Mouse (Mus musculus) E14TG2a.4 (cell line): ENCODE data around the gene Rbfox1.

ENCODE experiments used
- H3K27me3 ChIP-seq: 2 replicates; pipeline ENCODE4 v1.6.1; 2014; ENCODE audit warnings: low read length, control low read depth; ENCODE audit not compliant: insufficient read depth
- H3K36me3 ChIP-seq: 2 replicates; pipeline ENCODE4 v1.6.1; 2014; ENCODE audit warnings: low read length, control low read depth; ENCODE audit not compliant: insufficient read depth
- H3K4me1 ChIP-seq: replicated peaks from 2 replicates; pipeline ENCODE4 v1.6.1; 2014; ENCODE audit warnings: low read depth, low read length, control low read depth
- H3K4me3 ChIP-seq: replicated peaks from 2 replicates; pipeline ENCODE4 v1.5.1; 2014; ENCODE audit warnings: mild to moderate bottlenecking, low read length
- H3K9me3 ChIP-seq: 2 replicates; pipeline ENCODE4 v1.6.1; 2014; ENCODE audit warnings: low read length, control low read depth
- CTCF ChIP-seq: conservative IDR thresholded peaks from 2 replicates; pipeline ENCODE4 v1.5.1; 2014; ENCODE audit warnings: low read length
- NANOG ChIP-seq: IDR thresholded peaks from 2 replicates; pipeline ENCODE4 v1.6.1; 2014; ENCODE audit warnings: borderline replicate concordance, low read length, mixed read lengths
- POU5F1 ChIP-seq: IDR thresholded peaks from 2 replicates; pipeline ENCODE4 v1.6.1; 2014; ENCODE audit warnings: low read length, borderline replicate concordance

Gene Rbfox1

DNA sequence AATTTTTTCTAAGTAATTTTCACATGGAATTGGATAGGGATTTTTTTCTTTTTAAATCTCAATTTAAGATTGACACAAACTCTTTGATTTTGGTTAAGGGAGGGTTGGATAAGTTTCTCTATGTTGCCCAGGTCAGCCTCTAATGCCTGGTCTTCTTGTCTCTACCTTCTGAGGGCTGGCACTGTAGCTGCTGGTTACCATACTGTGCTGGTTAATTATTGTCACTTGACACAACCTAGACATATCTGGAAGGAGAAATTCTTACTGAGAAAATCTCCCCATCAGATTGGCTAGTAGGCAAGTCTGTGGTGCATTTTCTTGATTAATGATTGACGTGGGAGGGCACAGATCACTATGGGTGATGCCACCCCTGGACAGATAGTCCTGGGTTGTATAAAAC is 177.3 kb downstream of the Rbfox1 start:
- no peak for TF ChIP-seq POU5F1
- TF ChIP-seq NANOG = no peak
- no peak for TF ChIP-seq CTCF
- no peaks in the 10 kb centered on the region for H3K4me1 ChIP-seq
- no peaks in the 10 kb centered on the region for H3K9me3 ChIP-seq
- H3K36me3 ChIP-seq = no peaks in the 10 kb centered on the region
- H3K27me3 ChIP-seq = no peaks in the 10 kb centered on the region
- H3K4me3 ChIP-seq = no peak overlapping the region

DNA sequence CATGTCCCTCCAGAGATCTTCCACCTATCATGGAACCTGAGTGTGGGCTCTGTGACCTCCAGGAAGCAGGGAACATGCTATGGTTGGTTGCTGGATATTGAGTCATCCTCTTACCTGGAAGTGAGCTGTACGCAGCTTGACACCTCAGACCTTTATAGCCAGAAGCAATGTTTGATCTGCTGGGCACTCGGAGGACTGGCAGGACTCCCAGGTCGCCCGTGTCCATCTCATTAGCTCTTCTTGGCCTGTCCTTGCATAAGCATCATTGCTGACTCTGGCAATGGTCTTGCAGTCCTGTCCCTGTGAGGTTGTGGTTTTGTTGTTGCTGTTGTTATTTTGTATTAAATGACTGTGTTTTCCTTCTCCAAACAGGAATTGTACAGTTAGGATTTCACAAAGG is 180.3 kb downstream of the Rbfox1 start:
- no peaks in the 10 kb centered on the region for H3K27me3 ChIP-seq
- no peaks in the 10 kb centered on the region for H3K4me1 ChIP-seq
- TF ChIP-seq NANOG (no peak), POU5F1 (no peak), CTCF (no peak)
- no peaks in the 10 kb centered on the region for H3K9me3 ChIP-seq
- no peaks in the 10 kb centered on the region for H3K36me3 ChIP-seq
- H3K4me3 ChIP-seq = no peak overlapping the region

DNA sequence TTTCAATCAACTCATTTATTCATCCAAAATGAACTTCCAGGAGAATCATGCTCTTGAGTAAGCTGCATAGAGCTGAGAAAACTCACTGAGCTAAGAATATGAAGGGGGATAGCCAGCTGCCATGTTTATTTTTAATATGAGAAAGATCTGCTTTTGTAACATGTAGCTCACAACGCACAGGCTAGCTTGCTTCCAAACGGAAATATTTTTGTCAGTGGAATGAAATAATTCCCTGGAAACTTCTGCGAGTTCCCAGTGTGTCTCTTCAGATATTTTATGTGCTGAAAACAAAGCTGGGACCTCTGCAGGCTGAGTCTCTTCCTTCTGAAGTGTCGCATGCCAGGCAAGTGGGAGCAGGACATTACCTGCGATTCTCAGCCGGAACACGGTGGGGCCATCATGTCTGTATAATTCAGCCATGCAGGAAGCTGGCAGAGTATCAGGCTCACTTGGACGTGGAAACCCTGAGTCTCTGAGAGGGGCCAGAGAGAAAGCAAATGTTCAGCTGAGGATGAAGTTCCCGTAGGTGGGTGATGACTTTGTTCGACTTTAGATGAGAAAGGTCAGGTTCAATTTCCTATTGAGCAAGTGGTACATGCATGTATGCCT is 190.4 kb downstream of the Rbfox1 start:
- Histone ChIP-seq H3K27me3 (no peaks in the 10 kb centered on the region), H3K9me3 (no peaks in the 10 kb centered on the region), H3K36me3 (no peaks in the 10 kb centered on the region), H3K4me3 (no peak overlapping the region), H3K4me1 (no peaks in the 10 kb centered on the region)
- TF ChIP-seq NANOG (no peak), CTCF (no peak), POU5F1 (no peak)

DNA sequence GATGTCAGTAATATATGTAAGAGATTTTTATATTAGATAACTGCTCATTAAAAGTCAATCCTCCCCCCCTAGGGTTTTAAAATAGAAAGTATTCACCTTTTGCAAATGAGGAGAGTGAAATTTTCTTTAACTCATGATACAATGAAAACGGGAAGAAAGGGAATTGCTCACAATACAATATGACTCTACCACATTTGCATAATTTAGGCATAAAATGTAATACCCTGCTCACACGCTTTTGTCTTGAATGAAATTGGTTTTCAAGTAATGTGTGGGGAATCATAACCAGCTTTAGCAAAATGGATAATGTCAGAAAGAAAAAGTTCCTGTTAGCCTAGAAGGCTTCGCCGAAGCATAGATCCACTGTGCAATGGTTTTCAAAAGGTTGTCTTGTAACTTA is 193.9 kb downstream of the Rbfox1 start:
- no peaks in the 10 kb centered on the region for H3K9me3 ChIP-seq
- no peaks in the 10 kb centered on the region for H3K27me3 ChIP-seq
- no peaks in the 10 kb centered on the region for H3K36me3 ChIP-seq
- H3K4me3 ChIP-seq = no peak overlapping the region
- H3K4me1 ChIP-seq = no peaks in the 10 kb centered on the region
- no peak for TF ChIP-seq CTCF
- no peak for TF ChIP-seq NANOG
- no peak for TF ChIP-seq POU5F1

DNA sequence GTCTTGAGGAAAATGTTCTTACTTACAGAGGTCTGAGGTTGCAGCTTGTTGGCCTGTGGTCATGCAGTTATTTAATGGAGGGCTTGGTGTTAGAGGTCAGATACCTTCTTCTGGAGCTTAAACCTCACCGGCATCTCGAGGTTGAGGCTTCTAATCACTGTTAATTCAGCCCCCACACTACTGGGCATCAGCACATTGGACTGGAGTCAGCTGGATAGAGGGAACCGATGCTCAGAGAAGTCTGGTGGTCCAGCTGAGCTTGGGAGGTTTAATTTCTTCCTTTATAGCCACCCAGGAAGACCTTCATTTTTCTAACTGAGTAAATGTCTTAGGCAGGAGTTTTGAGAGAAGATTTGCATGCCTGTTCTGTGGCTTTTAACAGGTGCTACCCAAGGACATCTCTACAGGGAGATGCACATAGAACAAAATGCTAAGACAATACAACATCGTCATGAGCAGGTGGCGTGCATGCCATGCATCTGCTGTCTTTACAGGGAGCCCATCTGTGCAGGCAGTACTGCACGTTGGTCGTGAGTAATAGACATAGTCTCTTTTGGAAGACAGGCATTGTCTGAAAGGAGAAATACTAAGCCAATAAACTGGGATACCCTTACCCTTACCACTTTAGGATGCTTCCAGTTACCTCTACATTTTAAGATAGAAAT is 199.7 kb downstream of the Rbfox1 start:
- no peaks in the 10 kb centered on the region for H3K27me3 ChIP-seq
- H3K4me1 ChIP-seq = no peaks in the 10 kb centered on the region
- H3K9me3 ChIP-seq = no peaks in the 10 kb centered on the region
- TF ChIP-seq NANOG (no peak), POU5F1 (no peak), CTCF (no peak)
- H3K36me3 ChIP-seq = no peaks in the 10 kb centered on the region
- H3K4me3 ChIP-seq = no peak overlapping the region

DNA sequence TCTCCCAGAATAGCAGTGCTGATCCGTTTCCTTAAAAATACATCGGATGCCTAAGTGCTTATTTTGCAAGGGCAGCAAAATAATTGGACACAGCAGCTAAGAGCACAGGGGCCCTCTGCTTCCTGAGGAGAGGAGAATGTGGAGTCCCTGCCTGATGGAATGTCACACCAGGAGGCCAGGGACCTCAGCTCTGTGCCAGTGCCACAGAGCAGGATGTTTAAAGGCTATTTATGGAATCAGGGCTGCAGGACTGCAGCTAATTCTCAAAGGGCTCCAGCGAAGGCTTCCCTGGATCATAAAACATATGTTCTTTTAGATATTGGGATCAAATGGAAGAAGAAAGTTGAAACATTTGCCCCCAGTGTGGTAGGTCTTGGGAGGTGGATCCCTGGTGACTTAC is 201.0 kb downstream of the Rbfox1 start:
- H3K27me3 ChIP-seq = no peaks in the 10 kb centered on the region

DNA sequence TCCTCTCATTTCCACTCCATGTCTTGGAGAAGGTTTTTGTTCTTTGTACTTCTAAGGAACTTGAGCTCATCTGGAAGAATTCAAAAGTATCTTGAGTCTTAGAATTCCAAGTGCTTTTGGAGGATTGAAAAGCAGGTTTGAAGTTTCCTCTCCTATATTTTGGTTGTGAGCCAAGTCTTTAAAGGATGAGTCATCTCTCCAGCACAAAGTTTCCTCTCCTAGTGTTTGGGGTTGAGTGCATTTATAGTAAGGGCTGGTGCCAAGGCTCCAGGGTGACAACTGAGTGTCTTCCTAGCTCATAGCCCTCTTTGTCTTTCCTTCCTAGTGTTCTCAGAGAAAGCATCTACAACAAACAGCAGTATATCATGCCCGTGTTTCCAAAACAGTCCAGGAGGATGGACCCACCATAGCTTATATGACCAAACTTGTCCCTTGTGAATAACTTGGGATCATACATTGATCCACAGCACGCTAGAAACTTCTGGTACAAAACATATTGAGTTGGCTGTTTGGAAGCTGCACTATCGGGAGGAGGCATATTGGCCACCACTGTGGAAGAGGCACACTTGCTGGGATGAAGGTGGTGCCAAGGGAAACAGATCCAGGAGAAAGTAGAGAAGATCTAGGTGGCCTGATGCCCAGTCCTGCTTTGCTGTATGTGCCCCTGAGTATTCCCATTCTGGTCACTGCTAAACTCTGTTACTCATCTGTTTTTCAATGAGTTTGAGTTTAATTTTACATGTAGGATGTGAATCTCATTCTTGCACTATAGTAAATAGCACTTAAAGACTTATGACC is 206.4 kb downstream of the Rbfox1 start:
- H3K27me3 ChIP-seq = no peaks in the 10 kb centered on the region
- H3K36me3 ChIP-seq = no peaks in the 10 kb centered on the region
- TF ChIP-seq CTCF (no peak), POU5F1 (no peak), NANOG (no peak)
- H3K4me1 ChIP-seq = no peaks in the 10 kb centered on the region
- H3K9me3 ChIP-seq = no peaks in the 10 kb centered on the region
- H3K4me3 ChIP-seq = no peak overlapping the region

More for the DNA sequence above, 201.0 kb downstream of the Rbfox1 start:
- TF ChIP-seq NANOG (no peak), CTCF (no peak), POU5F1 (no peak)
- Histone ChIP-seq H3K4me3 (no peak overlapping the region), H3K36me3 (no peaks in the 10 kb centered on the region), H3K9me3 (no peaks in the 10 kb centered on the region), H3K4me1 (no peaks in the 10 kb centered on the region)

DNA sequence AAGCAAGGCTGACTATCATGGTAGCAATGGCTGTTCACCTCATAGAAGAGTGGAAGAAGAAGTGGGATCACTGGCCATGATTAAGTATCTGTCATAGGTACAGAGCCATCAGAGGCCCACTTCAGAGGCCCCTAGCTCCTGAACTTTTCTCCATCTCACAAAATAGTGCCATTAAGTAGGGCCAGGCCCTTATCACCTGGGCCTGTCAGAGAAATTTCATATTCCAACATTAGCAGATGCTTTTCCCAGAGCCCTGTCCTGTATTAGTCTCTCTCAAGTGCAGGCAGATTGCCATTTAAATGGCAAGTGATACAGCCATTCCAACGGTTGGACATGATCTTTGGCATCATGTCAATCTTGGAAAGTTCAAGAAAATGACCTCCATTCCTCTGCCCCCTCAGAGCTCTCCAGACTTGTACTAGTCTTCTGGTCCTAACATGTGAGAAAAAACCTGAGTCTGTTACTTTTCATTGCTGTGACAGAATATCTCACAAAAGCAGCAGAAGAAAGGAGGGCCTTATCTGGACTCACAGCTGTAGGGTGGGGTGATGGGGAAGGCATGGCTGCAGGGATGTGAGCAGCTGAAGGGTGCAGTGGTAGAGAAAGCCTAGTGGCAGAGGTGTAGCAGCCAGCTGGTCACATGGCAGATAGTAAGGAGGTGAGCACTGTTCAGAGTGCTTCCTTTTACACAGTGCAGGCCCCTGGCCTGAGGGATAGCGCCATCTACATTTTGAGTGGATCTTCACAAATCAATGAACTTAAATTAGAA is 210.6 kb downstream of the Rbfox1 start:
- Histone ChIP-seq H3K4me1 (no peaks in the 10 kb centered on the region), H3K27me3 (no peaks in the 10 kb centered on the region), H3K9me3 (no peaks in the 10 kb centered on the region), H3K36me3 (no peaks in the 10 kb centered on the region), H3K4me3 (no peak overlapping the region)
- TF ChIP-seq NANOG (no peak), CTCF (no peak), POU5F1 (no peak)
